Mouse (Mus musculus) neutrophil, adult 5-6 weeks (primary cell): ENCODE measurements at regions not wholly inside any gene's neighbourhood (a gene's known extent, or its start where the extent isn't known, plus 50 kb on each side); places are given as distances from the start of the nearest gene placed in this dataset.
"Not testable (repeated sequence)": the region's sequence is repeated elsewhere in the genome, so short reads cannot be mapped to it uniquely, and the experiment has no call there.

Experiments
- ATAC-seq: fragments of 151-379, 151-347 bp; 2 replicates; pipeline ENCODE4 v1.8.0; 2017; ENCODE audit warnings: mild to moderate bottlenecking, moderate TSS enrichment; ENCODE audit not compliant: insufficient number of reproducible peaks, poor library complexity, low FRiP score, severe bottlenecking; ENCODE audit errors: extremely low read depth

- ATAC-seq = 0 out of 2 replicates have a peak, but pooled peaks have one; percentile 41
Measured at GRCm38 (mm10) chr12:115091460-115091859, 956.1 kb upstream of the Zfp386 start.

DNA sequence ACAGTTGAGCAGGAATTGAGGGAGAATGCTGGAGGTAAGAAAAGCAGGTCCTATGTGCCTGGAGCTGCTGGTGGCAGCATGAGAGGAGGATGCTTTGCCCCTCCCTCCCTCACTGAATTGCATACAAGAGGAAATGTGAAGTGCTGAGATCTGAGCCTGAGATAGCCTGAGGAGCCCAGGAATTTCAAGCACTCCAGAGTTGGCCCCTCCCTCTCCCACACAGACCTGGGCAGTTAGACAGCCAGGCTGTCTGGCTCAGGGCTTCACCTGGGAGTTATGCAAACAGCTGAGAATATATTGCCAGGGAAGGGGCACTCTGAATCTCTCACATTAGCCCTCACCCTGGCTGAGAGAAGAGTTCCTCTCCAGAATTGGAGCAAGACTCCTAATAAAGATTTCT is 937.8 kb upstream of the Zfp386 start:
- no peak for ATAC-seq

GRCm38 (mm10) chr12:115119134-115119826 is 928.2 kb upstream of the Zfp386 start:
- ATAC-seq = 0 out of 2 replicates have a peak, but pooled peaks have one; percentile 9

- ATAC-seq = peak; percentile 84
Measured at GRCm38 (mm10) chr12:115121259-115121658, 926.3 kb upstream of the Zfp386 start.

DNA sequence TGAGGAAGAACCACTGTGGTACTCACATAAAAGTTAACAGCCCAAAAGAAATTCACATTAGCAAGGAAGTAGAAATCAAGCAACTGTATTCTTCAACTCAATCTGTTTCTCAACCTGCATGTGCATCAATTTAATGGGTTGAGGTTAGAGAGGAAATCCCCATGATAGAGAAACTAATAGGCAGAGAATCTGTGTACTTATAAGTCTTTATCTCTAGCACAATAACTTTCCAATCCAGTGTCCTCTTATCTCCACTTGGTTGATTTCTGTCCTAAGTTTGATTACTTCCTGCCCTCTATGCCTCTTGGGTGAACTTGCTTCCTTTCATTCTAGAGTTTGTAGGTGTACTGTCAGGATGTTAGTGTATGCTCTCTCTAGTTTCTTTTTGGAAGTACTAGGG is 925.6 kb upstream of the Zfp386 start:
- no peak for ATAC-seq

GRCm38 (mm10) chr12:115132930-115133329 is 914.6 kb upstream of the Zfp386 start:
- ATAC-seq = not testable (repeated sequence)

DNA sequence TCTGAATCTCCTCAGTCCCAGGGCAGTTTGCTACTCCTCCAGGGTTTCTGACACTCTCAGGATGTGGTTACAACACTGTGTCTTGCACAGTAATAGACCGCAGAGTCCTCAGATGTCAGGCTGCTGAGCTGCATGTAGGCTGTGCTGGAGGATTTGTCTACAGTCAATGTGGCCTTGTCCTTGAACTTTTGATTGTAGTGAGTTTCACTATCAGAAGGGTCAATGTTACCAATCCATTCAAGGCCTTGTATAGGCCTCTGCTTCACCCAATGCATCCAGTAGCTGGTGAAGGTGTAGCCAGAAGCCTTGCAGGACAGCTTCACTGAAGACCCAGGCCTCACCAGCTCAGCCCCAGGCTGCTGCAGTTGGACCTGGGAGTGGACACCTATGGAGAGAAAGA is 902.1 kb upstream of the Zfp386 start:
- ATAC-seq = not testable (repeated sequence)

DNA sequence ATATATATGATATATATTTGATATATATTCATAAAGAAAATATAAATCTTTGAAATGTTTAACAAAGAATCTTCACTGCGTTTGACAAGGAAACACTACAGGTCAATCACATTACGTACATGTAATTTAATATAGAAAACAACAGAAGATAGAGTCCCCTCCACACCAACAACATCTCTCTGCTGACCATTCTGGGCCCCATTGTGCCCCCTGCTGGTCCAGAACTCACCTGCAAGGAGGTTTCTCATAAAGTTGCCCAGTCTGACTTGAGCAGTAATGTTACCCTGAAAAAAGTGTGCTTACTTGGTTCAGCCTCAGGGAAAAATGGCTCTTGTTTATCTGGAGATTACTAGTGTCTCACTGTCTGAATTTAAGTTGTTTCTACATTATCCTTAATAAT is 901.1 kb upstream of the Zfp386 start:
- ATAC-seq = peak; percentile 60; the same call in 1 of the 2 replicates

- ATAC-seq = not testable (repeated sequence)
Measured at GRCm38 (mm10) chr12:115151967-115152366, 895.6 kb upstream of the Zfp386 start.

GRCm38 (mm10) chr12:115158231-115158630 is 889.3 kb upstream of the Zfp386 start:
- not testable (repeated sequence) for ATAC-seq

DNA sequence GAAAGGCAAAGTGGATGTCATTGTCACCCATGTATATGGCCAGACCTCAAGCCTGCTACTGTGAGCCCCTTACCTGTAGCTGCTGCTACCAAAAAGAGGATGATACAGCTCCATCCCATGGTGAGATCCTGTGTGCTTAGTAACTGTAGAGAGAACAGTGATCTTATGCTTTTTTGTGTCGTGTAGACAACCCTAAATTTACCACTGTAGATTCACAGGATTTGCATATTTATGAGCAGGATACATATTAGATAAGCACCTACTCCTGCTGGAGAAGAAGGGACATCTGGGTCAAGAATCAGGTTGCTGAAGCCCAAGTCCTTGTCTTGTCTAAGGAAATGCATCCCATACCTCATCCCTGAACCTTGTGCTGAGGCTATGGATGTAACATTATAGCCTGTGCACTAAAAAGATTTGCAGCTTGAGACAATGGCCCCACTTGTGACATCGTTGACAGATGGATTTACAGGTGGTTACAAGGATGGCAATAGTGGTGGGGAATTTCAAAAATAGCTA is 888.7 kb upstream of the Zfp386 start:
- not testable (repeated sequence) for ATAC-seq

- ATAC-seq = peak; percentile 74
Measured at GRCm38 (mm10) chr12:115165499-115165898, 882.0 kb upstream of the Zfp386 start.

DNA sequence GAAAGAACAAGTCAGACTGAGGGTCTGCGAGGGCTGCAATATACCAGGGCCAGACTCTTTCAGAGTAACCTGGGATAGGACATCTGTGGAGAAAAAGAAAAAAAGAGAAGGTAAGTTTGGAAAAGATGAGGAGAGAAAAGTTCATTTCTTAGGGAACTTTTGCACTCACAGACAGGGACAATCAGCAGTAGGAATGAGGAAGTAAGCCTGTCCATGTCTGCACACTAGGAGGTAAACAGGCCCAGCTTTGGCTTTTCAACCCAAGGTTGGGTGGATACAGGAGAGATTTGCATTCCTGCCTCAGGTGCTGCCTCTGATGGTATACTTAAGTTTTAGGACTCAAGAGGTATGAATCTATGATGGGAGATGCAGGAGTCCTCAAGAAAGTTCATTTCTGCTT is 881.5 kb upstream of the Zfp386 start:
- peak; percentile 71 for ATAC-seq

DNA sequence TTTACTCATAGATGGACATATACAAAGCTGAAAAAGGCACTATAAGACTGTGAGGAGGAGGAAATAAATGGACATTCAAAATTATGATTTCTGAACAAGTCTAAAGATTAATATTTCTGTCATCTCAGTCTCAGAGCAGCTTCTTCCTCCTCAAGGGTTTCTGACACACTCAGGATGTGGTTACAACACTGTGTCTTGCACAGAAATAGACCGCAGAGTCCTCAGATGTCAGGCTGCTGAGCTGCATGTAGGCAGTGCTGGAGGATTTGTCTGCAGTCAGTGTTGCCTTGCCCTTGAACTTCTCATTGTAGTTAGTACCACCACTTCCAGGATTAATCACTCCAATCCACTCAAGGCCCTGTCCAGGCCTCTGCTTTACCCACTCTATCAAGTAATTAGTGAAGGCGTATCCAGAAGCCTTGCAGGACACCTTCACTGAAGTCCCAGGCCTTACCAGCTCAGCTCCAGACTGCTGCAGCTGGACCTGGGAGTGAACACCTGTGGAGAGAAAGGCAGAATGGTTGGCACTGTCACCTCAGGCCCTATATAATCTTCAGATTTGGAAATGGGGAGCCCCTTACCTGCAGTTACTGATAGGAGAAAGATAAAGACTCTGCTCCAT is 853.9 kb upstream of the Zfp386 start:
- 0 out of 2 replicates have a peak, but pooled peaks have one; percentile 26 for ATAC-seq

DNA sequence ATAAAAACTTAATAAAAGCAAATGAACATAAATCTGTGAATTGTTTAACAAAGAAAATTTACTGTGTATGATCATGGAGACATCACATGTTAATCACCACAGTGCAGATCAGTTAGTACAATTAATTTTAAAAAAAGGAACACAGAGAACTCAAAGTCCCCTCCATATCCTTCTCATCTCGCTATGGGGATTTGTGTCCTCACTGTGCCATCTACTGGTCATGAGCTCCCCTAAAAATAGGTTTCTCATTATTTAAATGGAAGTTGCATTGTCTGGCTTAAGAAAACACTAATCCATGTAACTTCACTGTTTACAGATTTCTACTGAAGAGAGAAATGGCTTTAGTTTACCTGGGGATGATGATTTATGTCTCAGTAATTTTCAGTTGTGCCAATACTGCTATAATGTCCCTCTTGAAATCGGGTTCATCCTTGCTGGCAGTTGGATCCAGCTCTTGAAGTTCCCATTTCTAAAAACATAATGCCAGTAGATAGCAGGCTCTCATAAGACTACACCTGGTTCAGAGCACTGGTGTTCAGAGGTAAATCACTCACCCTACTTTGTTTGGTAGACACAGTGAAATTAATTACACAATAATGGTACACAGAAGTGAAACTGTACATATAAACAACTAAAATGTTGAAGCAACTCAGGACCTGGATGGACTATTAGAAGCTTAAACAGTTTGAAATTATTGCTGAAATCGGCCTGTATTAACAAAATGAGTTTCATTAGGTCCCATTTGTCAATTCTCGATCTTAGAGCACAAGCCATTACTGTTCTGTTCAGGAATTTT is 850.0 kb upstream of the Zfp386 start:
- no peak for ATAC-seq

DNA sequence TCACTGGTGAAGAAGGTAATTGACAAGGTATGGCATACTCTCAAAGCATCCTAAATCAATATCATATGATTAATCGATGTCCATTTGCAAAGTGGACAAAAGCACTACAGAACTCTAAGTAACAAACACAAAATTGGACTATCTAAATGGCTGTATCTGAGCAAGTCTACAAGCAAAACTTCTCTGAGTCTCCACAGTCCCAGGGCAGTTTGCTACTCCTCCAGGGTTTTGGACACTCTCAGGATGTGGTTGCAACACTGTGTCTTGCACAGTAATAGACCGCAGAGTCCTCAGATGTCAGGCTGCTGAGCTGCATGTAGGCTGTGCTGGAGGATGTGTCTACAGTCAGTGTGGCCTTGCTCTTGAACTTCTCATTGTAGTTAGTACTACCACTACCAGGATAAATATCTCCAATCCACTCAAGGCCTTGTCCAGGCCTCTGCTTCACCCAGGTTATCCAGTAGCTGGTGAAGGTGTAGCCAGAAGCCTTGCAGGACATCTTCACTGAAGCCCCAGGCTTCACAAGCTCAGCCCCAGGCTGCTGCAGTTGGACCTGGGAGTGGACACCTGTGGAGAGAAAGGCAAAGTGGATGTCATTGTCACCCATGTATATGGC is 839.6 kb upstream of the Zfp386 start:
- ATAC-seq = not testable (repeated sequence)

DNA sequence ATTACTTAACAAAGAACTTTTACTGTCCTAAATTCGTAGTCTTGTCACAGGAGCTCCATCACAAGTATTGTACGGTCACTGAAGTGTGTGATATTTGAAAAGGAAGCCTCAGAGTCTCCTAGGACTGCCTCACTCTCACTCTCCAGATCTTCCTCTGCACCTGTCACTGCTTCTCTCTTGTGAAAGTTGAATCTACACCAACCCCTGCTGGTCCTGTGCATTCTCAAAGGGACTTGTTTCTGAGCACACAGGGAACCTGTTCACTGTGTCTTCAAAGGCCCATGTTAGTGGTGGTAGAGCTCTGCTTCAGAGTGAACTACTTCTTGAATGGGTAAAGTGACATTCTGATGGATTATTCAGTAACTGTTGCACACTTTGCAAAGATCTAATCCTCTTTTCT is 824.9 kb upstream of the Zfp386 start:
- ATAC-seq = no peak

- ATAC-seq = no peak
Measured at GRCm38 (mm10) chr12:115229965-115230364, 817.6 kb upstream of the Zfp386 start.

DNA sequence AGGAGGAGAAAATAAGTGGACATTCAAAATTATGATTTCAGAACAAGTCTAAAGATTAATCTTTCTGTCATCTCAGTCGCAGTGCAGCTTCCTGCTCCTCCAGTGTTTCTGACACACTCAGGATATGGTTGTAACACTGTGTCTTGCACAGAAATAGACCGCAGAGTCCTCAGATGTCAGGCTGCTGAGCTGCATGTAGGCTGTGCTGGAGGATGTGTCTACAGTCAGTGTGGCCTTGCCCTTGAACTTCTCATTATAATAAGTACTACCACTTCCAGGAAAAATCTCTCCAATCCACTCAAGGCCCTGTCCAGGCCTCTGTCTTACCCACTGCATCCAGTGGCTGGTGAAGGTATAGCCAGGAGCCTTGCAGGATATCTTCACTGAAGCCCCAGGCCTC is 804.9 kb upstream of the Zfp386 start:
- not testable (repeated sequence) for ATAC-seq
